ENCODE assay signal across 8 mouse cellular contexts in the genomic region with DNA sequence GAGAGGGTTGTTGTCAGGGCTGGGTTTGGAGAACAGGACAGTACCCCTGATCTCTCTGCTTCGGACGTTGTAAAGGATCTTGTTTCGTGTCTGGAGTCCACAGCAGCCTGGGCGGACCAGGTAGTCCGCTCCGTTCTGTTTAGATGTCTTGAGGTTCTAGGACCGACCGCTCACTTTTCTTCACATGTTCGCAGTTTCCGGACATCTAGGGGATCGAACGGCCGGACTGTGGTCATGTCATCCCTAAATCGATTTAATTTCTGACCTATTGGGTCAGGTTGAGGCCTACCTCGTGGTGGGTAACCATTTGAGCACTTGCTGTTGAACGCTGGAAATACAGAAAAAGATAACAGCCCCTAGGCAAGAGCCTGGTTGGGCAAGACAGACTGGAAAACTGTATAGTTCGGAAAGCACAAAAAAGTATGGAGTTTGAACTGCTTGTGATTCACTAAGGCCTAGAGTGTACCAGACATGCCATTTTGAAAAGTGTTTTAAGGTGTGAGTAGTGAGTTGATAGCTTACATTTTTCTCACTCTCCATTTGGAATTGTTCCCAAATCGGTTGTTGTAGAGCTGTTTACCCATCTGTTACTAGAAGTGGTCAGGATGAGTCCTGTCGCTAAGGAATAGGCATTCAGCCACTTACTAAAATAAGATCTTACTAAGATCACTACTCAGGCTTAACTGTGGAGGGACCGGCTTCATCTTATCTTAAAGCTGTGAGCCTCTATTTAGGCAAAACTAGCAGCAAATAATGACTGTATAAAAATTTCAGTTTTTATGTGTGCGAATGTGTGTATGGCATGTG. TPM values are rescaled to one million over a fixed set of nuclear protein-coding genes. Genes with fewer than 3 reads are reported as not detected.
DNase-seq lines count a peak whose midpoint lies in the region; ATAC-seq and TF ChIP-seq lines count a peak whose summit lies in the region.

No protein-coding gene starts in this region.

- H3K27ac ChIP-seq in left cerebral cortex, adult 2 months: peak overlapping the region; percentile 85
- H3K27ac ChIP-seq in embryonic facial prominence, embryonic 10.5 days (replicated peaks): peak overlapping the region; percentile 89
- H3K27ac ChIP-seq in intestine, postnatal 0 days (ENCODE audit: low read depth, low read length): peak overlapping the region; percentile 30; the same call in 1 of the 2 replicates
- no peak overlapping the region for H3K27ac ChIP-seq in neural tube, embryonic 14.5 days (ENCODE audit: low read depth, low read length)

- 0 out of 2 replicates have a peak, but pooled peaks cover 9% of the 10 kb centered on the region for H3K36me3 ChIP-seq in embryonic facial prominence, embryonic 10.5 days (replicated peaks)
- no peaks in the 10 kb centered on the region for H3K36me3 ChIP-seq in intestine, postnatal 0 days (ENCODE audit: control insufficient read depth, insufficient read depth)
- no peaks in the 10 kb centered on the region for H3K36me3 ChIP-seq in neural tube, embryonic 14.5 days (ENCODE audit: control insufficient read depth, insufficient read depth, low read length)

- H3K4me1 ChIP-seq in embryonic facial prominence, embryonic 10.5 days: peaks cover 13% of the 10 kb centered on the region
- H3K4me1 ChIP-seq in intestine, postnatal 0 days (replicated peaks; ENCODE audit: control insufficient read depth, insufficient read depth, low read length): no peaks in the 10 kb centered on the region
- peaks cover 6% of the 10 kb centered on the region for H3K4me1 ChIP-seq in neural tube, embryonic 14.5 days (ENCODE audit: control insufficient read depth, insufficient read depth, low read length)

- no peak for DNase-seq in left cerebral cortex, adult 2 months (ENCODE audit: extremely low spot score in 1 of 2, low spot score in 2 of 2)
- no peak for DNase-seq in left cerebral cortex, adult 9 months (ENCODE audit: low spot score in 2 of 2)
- DNase-seq in embryonic facial prominence, embryonic 10.5 days (ENCODE audit: low spot score): no peak
- no peak for DNase-seq in ovary, postnatal 36 days (ENCODE audit: low spot score)
- no peak for DNase-seq in cerebellum, postnatal 4 days (ENCODE audit: low spot score in 2 of 2)
- DNase-seq in cerebellum, adult 11 months: no peak

- WGBS in embryonic facial prominence, embryonic 10.5 days: 14% methylated on average over 21 of the region's 21 CpGs
- WGBS in intestine, postnatal 0 days: 10% methylated on average over 21 of the region's 21 CpGs
- WGBS in neural tube, embryonic 14.5 days: 13% methylated on average over 21 of the region's 21 CpGs

- TF ChIP-seq CTCF in left cerebral cortex, adult 2 months (IDR thresholded peaks at IDR 0.05): no peak
- no peak for TF ChIP-seq CTCF in intestine, postnatal 0 days (IDR thresholded peaks at IDR 0.05; ENCODE audit: low read depth)

- intact Hi-C loops in left cerebral cortex, adult 2 months (cut with DNase I): loop anchor here (1.0 kb wide), 2 partner anchors 41 to 124 kb away; a partner anchor contains a TSS

- no peaks in the 10 kb centered on the region for H3K9me3 ChIP-seq in embryonic facial prominence, embryonic 10.5 days
- no peaks in the 10 kb centered on the region for H3K9me3 ChIP-seq in intestine, postnatal 0 days (ENCODE audit: control insufficient read depth)
- no peaks in the 10 kb centered on the region for H3K9me3 ChIP-seq in neural tube, embryonic 14.5 days (ENCODE audit: control insufficient read depth, low read length)

- H3K9ac ChIP-seq in intestine, postnatal 0 days (ENCODE audit: low read depth, low read length): peak overlapping the region; percentile 57
- H3K9ac ChIP-seq in neural tube, embryonic 14.5 days (replicated peaks; ENCODE audit: low read depth, low read length): peak overlapping the region; percentile 41

- H3K4me2 ChIP-seq in intestine, postnatal 0 days (replicated peaks; ENCODE audit: low read depth): peak overlapping the region; percentile 71
- H3K4me2 ChIP-seq in neural tube, embryonic 14.5 days (ENCODE audit: low read depth, low read length): peak overlapping the region; percentile 70

- peak; percentile 48 for ATAC-seq in intestine, postnatal 0 days
- no peak for ATAC-seq in neural tube, embryonic 14.5 days (ENCODE audit: low read depth)

- peak overlapping the region; percentile 66 for H3K4me3 ChIP-seq in left cerebral cortex, adult 2 months
- peak overlapping the region; percentile 70 for H3K4me3 ChIP-seq in embryonic facial prominence, embryonic 10.5 days
- peak overlapping the region; percentile 65 for H3K4me3 ChIP-seq in intestine, postnatal 0 days (ENCODE audit: low read depth, low read length)
- peak overlapping the region; percentile 40 for H3K4me3 ChIP-seq in neural tube, embryonic 14.5 days (ENCODE audit: low read depth, low read length)

- no peaks in the 10 kb centered on the region for H3K27me3 ChIP-seq in embryonic facial prominence, embryonic 10.5 days (replicated peaks; ENCODE audit: low read depth, poor library complexity, severe bottlenecking)
- no peaks in the 10 kb centered on the region for H3K27me3 ChIP-seq in intestine, postnatal 0 days (replicated peaks; ENCODE audit: control insufficient read depth, insufficient read depth, low read length)
- no peaks in the 10 kb centered on the region for H3K27me3 ChIP-seq in neural tube, embryonic 14.5 days (ENCODE audit: control insufficient read depth, insufficient read depth, low read length)

RNA-seq across cellular contexts. Expression of a gene that starts 15.3 kb away (rescaled TPM):
- 100 to 1,000 TPM; 271 to 278 TPM for total RNA-seq in left cerebral cortex, adult 2 months (2021)
- 15.7 and 17.3 TPM in 2 replicates for polyA plus RNA-seq in embryonic facial prominence, embryonic 10.5 days (2016; fragmentation: Nextera tagmentation; extraction: Ambion mirVana)
- 6.4 and 7.5 TPM in 2 replicates for polyA plus RNA-seq in intestine, postnatal 0 days (2015; fragmentation: Nextera tagmentation; extraction: Ambion mirVana)
- 22.3 and 29.9 TPM in 2 replicates for polyA plus RNA-seq in neural tube, embryonic 14.5 days (2014; fragmentation: Nextera tagmentation; extraction: Ambion mirVana)

RNA-seq across cellular contexts. Expression of a gene that starts 42.7 kb away (rescaled TPM):
- total RNA-seq in left cerebral cortex, adult 2 months (2021): under 1 TPM; 0.34 to 0.47 TPM
- polyA plus RNA-seq in embryonic facial prominence, embryonic 10.5 days (2016; fragmentation: Nextera tagmentation; extraction: Ambion mirVana): 0.55 and 1.3 TPM in 2 replicates
- polyA plus RNA-seq in intestine, postnatal 0 days (2015; fragmentation: Nextera tagmentation; extraction: Ambion mirVana): 132 and 148 TPM in 2 replicates
- not detected in 2 replicates for polyA plus RNA-seq in neural tube, embryonic 14.5 days (2014; fragmentation: Nextera tagmentation; extraction: Ambion mirVana)

Comparison
In these comparisons a context has a peak if more than half of its experiments do, and no peak if none do; other contexts are left out.
1. RNA of a gene that starts 42.7 kb away (polyA plus RNA-seq): 132 to 148 TPM in intestine, postnatal 0 days; 0.55 to 1.3 TPM in embryonic facial prominence, embryonic 10.5 days and not detected in neural tube, embryonic 14.5 days; every median in the first group is over 10 times any median in the second.
2. Peak in every context shown above with its lines, with median percentiles within 50 percentile points of each other: H3K4me3 ChIP-seq.